Mouse (Mus musculus) right cerebral cortex, postnatal 25 days (tissue): ENCODE measurements around the gene Gprasp1.
"Not testable (repeated sequence)": the region's sequence is repeated elsewhere in the genome, so short reads cannot be mapped to it uniquely, and the experiment has no call there.

Source experiments
- DNase-seq: peaks from one replicate; pipeline ENCODE4 v3.0.0; 2022

Gene Gprasp1

GRCm38 (mm10) chrX:135742304-135743055 lies at the start of gene Gprasp1, which contains the start of gene Armcx5:
Gprasp1 (plus strand) TSS chrX:135742733.
Armcx5 (plus strand) TSS chrX:135742733.
- peak; percentile 84 for DNase-seq

- no peak for DNase-seq
These were observed 48.9 kb upstream of the Gprasp1 start, which contains the start of gene Tcp11x2 for GRCm38 (mm10) chrX:135693633-135694032. Tcp11x2 (minus strand) TSS chrX:135693790.

- DNase-seq: no peak
These were observed 39.4 kb upstream of the Gprasp1 start for GRCm38 (mm10) chrX:135703111-135703510.

GRCm38 (mm10) chrX:135704349-135704748 lies 38.2 kb upstream of the Gprasp1 start:
- DNase-seq: no peak

DNA sequence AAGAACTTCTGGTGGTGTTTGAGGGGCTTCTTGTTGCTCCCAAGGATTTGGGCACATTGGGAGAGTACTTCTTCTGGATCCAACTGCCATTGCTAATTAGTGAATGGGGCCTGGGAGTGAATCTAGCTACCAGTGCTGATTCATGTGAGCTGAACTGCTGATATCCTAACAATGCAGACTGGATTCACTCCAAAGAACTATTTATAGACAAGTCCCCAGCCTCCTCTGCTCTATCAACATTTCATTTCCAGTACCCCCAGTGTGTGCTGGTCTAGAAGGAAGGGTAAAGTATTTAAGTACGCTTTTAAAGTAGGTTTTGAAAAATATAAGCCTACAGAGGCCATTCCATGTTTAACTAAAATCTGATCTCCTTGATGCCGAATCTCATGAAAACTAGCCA lies 29.7 kb upstream of the Gprasp1 start:
- DNase-seq: no peak

- no peak for DNase-seq
These were observed 17.4 kb upstream of the Gprasp1 start, which contains the start of gene Tmsb15a for GRCm38 (mm10) chrX:135725161-135725560. Tmsb15a (minus strand) TSS chrX:135725261.

DNA sequence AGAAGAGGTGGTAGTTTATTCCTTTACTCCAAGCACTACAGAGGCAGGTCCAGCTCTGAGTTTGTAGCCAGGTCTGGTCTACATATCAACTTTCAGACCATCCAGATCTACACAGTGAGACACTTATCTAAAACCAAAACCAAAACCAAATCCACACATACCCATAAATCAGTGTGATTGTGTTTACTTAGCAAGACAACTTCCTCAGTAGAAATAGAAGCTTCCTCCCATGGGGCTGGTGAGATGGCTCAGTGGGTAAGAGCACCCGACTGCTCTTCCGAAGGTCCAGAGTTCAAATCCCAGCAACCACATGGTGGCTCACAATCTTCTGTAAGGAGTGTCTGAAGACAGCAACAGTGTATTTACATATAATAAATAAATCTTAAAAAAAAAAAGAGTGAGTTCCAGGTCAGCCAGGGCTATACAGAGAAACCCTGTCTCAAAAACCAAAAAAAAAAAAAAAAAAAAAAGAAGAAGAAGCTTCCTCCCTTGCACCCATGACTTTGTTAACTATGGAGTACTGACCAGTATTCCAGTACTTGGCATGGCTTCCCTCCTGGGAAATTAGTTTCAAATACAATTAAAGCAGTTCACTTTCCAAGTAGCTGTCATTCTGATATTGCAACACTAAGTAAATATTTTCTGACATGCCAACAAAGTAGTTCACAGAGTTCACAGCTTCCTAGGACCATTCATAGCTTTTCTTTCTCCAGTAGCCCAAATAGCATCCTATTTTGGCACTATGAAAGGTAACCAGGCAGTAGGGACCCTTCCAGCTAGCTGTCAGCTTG lies 3.6 kb upstream of the Gprasp1 start:
- DNase-seq: no peak

DNA sequence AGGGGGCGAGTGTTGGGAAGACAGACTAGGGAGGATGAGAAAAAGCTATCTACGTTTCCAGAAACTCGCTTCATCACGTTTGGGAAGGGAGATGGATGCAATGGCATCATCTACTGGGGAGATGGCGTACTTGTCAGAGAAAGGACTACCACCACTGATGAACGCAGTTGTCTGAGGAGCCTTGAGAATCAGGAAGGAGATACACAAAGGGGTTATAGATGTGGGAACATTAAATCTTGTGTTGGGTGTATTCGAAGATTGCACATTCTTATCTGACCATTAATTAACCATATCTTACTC lies 473 bp downstream of the Gprasp1 start:
- no peak for DNase-seq

GRCm38 (mm10) chrX:135745376-135745775 lies 2.8 kb downstream of the Gprasp1 start:
- not testable (repeated sequence) for DNase-seq

- DNase-seq: peak; percentile 60
These were observed 10.3 kb downstream of the Gprasp1 start for GRCm38 (mm10) chrX:135752832-135753231.

- no peak for DNase-seq
These were observed 19.2 kb downstream of the Gprasp1 start for GRCm38 (mm10) chrX:135761707-135762106.

DNA sequence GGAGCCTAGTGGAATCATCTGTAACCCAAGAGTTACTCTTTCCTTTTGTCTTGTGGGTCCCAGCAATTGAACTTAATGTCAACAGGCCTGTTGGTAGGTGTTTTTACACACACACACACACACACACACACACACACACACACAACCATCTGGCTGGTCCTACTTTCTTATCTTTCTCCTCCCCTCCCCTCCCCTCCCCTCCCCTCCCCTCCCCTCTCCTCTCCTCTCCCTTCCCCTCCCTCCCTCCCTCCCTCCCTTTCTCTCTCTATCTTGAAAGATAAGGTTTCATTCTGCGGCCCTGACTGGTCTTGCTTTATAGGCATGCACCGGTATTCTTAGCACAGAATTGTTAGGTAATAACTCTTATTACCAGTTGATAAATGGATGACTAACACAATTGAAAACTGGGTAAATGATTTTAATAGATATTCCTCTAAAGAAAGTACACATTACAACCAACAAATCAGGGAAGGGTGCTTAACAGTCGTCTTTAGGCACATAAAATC lies 25.6 kb downstream of the Gprasp1 start:
- DNase-seq: no peak

DNA sequence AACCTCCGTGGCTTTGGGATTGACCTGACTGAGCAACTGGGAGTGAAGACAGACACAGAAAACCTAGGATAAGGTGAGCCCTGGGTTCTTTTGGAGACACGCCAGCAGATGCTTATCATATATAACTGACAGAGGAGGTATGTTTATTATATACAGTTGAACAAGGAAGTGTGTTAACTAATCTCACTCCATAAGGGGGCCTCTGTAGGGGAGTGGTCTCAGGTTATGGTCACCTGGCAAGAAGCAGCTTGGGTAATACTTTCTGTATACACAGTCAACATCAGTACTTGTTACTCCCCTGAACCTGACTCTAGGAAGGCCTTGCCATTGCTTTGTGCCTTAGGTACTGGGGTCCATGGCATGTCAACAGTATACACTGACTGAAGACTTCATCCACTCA lies 26.0 kb downstream of the Gprasp1 start:
- DNase-seq: no peak

GRCm38 (mm10) chrX:135791536-135791935 lies 49.0 kb downstream of the Gprasp1 start:
- DNase-seq: no peak

DNA sequence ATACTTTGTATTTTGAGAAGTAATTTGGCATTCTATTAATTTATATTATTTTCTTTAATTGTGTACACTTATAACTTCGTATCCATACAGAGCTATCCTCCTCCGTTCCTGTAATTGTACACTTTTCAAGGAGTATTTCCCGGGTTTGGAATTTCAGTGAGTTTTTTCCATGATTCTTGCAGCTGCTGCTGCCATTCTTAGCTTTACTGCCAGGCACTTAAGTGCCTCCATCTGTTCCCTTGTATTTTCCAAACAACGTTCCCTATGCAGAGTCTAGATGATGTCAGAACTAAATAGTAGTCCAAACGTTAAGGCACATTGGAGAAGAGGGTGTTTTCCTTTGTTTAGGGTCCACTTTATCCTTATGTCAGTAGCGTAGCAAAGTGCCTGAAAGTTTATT lies 49.8 kb downstream of the Gprasp1 start:
- DNase-seq: no peak

- DNase-seq: peak; percentile 61
These were observed 53.2 kb downstream of the Gprasp1 start for GRCm38 (mm10) chrX:135795591-135796304.

DNA sequence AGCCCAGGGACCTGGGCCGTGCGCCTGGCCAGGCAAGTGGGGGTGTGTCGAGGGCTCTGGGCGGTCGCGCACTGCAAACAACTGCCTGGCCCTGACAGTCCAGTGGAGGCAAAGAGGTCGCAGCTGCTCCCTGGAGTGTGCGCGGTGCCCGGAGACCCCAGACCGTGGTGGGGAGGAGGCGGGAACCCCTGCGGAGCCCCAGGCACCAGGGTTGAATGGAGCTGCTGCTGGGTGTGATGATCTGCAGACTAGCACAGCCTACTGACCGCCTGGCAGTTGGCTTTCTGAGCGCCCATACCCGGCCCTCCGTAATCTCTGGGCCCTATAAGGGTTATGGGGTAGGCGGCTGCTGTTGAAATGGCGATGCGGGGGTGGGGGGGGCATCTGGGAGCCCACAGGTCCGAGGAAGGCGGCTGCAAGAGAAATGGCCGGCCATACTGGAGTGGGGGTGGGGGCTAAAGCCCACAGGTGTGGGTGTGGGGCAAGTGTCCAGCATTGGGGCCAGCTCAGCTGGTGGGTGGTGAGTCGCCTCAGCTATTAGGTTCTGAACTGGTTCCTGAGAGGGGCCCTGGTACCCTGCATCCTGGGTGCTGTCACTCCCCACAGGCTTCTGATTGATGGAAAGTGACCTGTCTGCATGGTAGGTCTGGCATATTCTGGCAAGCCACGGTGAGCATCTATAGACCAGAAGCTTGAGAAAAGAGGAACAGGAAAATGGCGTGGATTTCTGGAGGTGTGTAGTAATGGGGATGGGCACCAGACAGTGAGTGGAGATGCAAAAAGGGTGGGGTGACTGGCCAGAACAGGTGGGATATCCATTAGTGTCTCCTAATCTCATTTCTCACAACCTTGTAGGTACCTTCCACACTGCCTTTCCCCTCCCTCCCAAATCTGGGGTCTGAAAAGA lies 54.0 kb downstream of the Gprasp1 start:
- DNase-seq: peak; percentile 13

- DNase-seq: peak; percentile 33
These were observed 54.7 kb downstream of the Gprasp1 start, which contains the start of gene Bhlhb9 for GRCm38 (mm10) chrX:135797212-135797644. Bhlhb9 (plus strand) TSS chrX:135797594.

DNA sequence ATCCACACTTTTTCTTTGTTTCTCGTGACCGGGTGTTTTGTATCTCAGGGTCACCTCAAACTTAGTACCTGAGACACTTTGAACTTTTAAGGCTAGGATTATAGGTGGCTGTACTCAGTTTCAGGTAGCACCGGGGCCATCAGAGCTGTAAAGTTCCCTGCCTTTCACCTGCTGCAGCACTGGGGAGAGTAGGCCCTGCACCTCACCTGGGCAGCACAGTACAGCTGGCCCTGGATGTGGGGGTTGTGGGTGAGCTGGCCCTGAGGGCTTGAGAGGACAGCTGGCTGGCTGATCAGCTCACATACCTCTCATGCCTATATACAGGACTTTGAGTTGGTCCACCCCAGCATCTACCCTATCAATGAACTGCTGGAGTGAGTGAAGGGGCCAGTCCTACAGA lies 61.6 kb downstream of the Gprasp1 start:
- DNase-seq: no peak

GRCm38 (mm10) chrX:135805780-135806179 lies 63.2 kb downstream of the Gprasp1 start:
- DNase-seq: no peak

- DNase-seq: not testable (repeated sequence)
These were observed 93.4 kb downstream of the Gprasp1 start for GRCm38 (mm10) chrX:135835896-135836295.

DNA sequence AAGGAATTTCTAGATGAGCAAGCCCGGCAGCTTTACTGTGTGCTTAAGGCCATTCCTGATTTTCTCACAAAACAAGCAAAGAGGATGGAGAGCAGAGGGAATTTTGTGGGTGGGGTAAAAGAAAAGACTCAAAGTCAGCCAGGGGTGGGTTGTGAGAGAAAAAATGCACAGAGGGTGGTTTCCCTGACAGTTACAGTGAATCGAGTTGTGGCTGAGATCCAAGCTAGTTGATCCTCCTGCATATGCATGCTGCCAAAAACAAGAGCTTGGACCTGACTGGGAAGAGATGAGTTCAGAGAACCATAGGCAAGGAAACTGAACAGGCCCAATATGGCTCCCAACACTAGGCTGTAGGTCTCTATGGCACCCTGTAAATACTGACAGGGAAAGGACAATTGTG lies 95.4 kb downstream of the Gprasp1 start:
- DNase-seq: no peak
